Mouse (Mus musculus): ENCODE data around the gene Tada2a.

- TF ChIP-seq CTCF (IDR thresholded peaks at IDR 0.05; ENCODE audit: low read depth): no peak
- TF ChIP-seq EP300 (IDR thresholded peaks at IDR 0.05; ENCODE audit: low read depth): no peak
These were observed 96.8 kb downstream of the Tada2a start for GRCm38 (mm10) chr11:84032559-84032958.

Data from heart, postnatal 0 days (tissue).